Mouse (Mus musculus): ENCODE measurements around the gene Pik3r5. TPM values are rescaled to one million over a fixed set of nuclear protein-coding genes. Genes with fewer than 3 reads are reported as not detected.

Pik3r5 gene
- polyA plus RNA-seq, 1 experiment from 2014 or later, result 0.24 TPM

GRCm38 (mm10) chr11:68536026-68536425 lies 104.1 kb downstream of the Pik3r5 start:
- DNase-seq (ENCODE audit: low spot score), result no peak
- Histone ChIP-seq H3K9me3 (ENCODE audit: control insufficient read depth, low read length) (no peaks in the 10 kb centered on the region), H3K27me3 (ENCODE audit: control insufficient read depth, insufficient read depth, low read length) (no peaks in the 10 kb centered on the region), H3K36me3 (ENCODE audit: control insufficient read depth, insufficient read depth, low read length) (no peaks in the 10 kb centered on the region), H3K4me1 (replicated peaks; ENCODE audit: control insufficient read depth, insufficient read depth) (no peaks in the 10 kb centered on the region; the same call in 1 of the 2 replicates), H3K9ac (ENCODE audit: low read length) (no peak overlapping the region), H3K27ac (replicated peaks) (no peak overlapping the region), H3K4me2 (replicated peaks; ENCODE audit: low read depth) (no peak overlapping the region), H3K4me3 (ENCODE audit: low read depth, low read length) (no peak overlapping the region)
- no peak for ATAC-seq (ENCODE audit: low FRiP score, low TSS enrichment)
- no peak for TF ChIP-seq EP300 (optimal IDR thresholded peaks at IDR 0.05)
- no peak for TF ChIP-seq CTCF (IDR thresholded peaks at IDR 0.05; ENCODE audit: low read depth)
- WGBS, result 65% methylated on average over 4 of the region's 4 CpGs

GRCm38 (mm10) chr11:68536465-68536864 lies 104.5 kb downstream of the Pik3r5 start:
- no peaks in the 10 kb centered on the region; the same call in 1 of the 2 replicates for H3K4me1 ChIP-seq (replicated peaks; ENCODE audit: control insufficient read depth, insufficient read depth)
- no peak overlapping the region for H3K4me3 ChIP-seq (ENCODE audit: low read depth, low read length)
- H3K9ac ChIP-seq (ENCODE audit: low read length), result no peak overlapping the region
- H3K27ac ChIP-seq (replicated peaks), result no peak overlapping the region
- no peak overlapping the region for H3K4me2 ChIP-seq (replicated peaks; ENCODE audit: low read depth)
- TF ChIP-seq EP300 (optimal IDR thresholded peaks at IDR 0.05) (no peak), CTCF (IDR thresholded peaks at IDR 0.05; ENCODE audit: low read depth) (no peak)
- H3K27me3 ChIP-seq (ENCODE audit: control insufficient read depth, insufficient read depth, low read length), result no peaks in the 10 kb centered on the region
- H3K9me3 ChIP-seq (ENCODE audit: control insufficient read depth, low read length), result no peaks in the 10 kb centered on the region
- no peaks in the 10 kb centered on the region for H3K36me3 ChIP-seq (ENCODE audit: control insufficient read depth, insufficient read depth, low read length)
- DNase-seq (ENCODE audit: low spot score), result peak; percentile 36
- 26% methylated on average over 4 of the region's 4 CpGs for WGBS
- ATAC-seq (ENCODE audit: low FRiP score, low TSS enrichment), result no peak

DNA sequence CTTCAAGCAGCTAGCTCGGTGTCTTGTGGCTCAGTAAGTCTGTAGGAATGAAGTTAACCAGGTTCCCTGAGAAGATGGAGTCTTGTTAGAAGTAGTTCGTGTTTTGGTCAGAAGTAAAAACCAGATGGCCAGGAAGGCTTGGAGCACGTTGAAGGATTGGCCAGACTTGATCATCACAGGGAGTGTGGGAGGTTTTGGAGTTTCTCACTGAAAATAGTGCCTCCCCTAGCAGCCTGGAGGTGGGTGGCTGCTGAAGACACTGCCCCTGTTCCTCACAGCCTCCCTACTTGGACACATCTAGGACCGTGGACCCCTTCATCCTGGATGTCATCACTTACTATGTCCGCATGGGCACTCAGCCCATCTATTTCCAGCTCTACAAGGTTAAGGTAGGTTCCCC lies 107.7 kb downstream of the Pik3r5 start:
- H3K36me3 ChIP-seq (ENCODE audit: control insufficient read depth, insufficient read depth, low read length), result no peaks in the 10 kb centered on the region
- WGBS, result 55% methylated on average over 5 of the region's 5 CpGs
- no peak for TF ChIP-seq CTCF (IDR thresholded peaks at IDR 0.05; ENCODE audit: low read depth)
- TF ChIP-seq EP300 (optimal IDR thresholded peaks at IDR 0.05), result no peak
- no peaks in the 10 kb centered on the region for H3K9me3 ChIP-seq (ENCODE audit: control insufficient read depth, low read length)
- no peak overlapping the region for H3K4me2 ChIP-seq (replicated peaks; ENCODE audit: low read depth)
- H3K27me3 ChIP-seq (ENCODE audit: control insufficient read depth, insufficient read depth, low read length), result no peaks in the 10 kb centered on the region
- no peaks in the 10 kb centered on the region for H3K4me1 ChIP-seq (replicated peaks; ENCODE audit: control insufficient read depth, insufficient read depth)
- ATAC-seq (ENCODE audit: low FRiP score, low TSS enrichment), result no peak
- no peak overlapping the region for H3K9ac ChIP-seq (ENCODE audit: low read length)
- H3K27ac ChIP-seq (replicated peaks), result no peak overlapping the region
- no peak overlapping the region for H3K4me3 ChIP-seq (ENCODE audit: low read depth, low read length)
- DNase-seq (ENCODE audit: low spot score), result no peak

DNA sequence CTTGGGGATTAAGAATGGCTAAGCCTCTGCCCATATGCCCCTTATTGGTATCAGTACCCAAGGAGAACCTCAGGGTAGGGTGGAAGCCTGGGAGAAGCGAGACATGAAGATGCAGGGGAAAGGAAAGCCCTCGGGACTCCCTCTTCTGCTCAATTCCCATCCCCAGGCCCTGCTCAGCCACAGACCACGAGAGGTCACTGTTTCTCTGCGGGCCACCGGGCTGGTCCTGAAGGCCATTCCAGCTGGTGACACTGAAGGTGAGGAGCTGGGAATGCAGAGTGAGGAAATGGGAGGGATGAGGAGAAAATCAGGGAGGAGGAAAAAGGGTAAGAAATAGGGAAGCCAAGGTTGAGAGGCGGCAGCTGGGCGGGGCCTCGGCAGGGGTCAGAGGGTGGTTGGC lies 112.6 kb downstream of the Pik3r5 start:
- Histone ChIP-seq H3K4me1 (replicated peaks; ENCODE audit: control insufficient read depth, insufficient read depth) (no peaks in the 10 kb centered on the region), H3K9me3 (ENCODE audit: control insufficient read depth, low read length) (no peaks in the 10 kb centered on the region), H3K36me3 (ENCODE audit: control insufficient read depth, insufficient read depth, low read length) (no peaks in the 10 kb centered on the region), H3K27ac (replicated peaks) (no peak overlapping the region), H3K4me3 (ENCODE audit: low read depth, low read length) (no peak overlapping the region), H3K4me2 (replicated peaks; ENCODE audit: low read depth) (no peak overlapping the region), H3K27me3 (ENCODE audit: control insufficient read depth, insufficient read depth, low read length) (no peaks in the 10 kb centered on the region), H3K9ac (ENCODE audit: low read length) (no peak overlapping the region)
- peak; percentile 84 for TF ChIP-seq CTCF (IDR thresholded peaks at IDR 0.05; ENCODE audit: low read depth)
- TF ChIP-seq EP300 (optimal IDR thresholded peaks at IDR 0.05), result no peak
- ATAC-seq (ENCODE audit: low FRiP score, low TSS enrichment) (no peak), DNase-seq (ENCODE audit: low spot score) (peak; percentile 58)
- 20% methylated on average over 8 of the region's 8 CpGs for WGBS

DNA sequence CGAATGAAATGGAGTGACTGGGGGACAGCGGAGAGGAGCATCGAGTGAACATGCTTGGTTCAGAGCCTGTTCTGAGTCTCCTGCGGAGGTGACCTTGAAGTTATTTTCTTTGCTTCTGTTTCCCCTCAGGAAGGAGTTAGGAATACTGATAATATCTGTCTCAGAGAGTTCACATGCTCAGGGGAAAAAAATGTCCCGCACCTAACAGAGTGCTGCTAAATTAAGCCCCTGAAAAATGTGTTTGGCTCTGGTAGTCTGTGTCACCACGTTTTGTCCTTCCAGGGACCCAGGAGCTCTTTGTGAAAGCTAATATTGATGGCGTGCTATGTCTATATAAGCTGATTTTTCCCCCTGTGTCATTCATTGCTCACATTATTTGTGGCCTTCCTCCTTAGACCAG lies 113.3 kb downstream of the Pik3r5 start:
- WGBS, result 45% methylated on average over 7 of the region's 7 CpGs

GRCm38 (mm10) chr11:68545682-68546222 lies 113.8 kb downstream of the Pik3r5 start:
- Histone ChIP-seq H3K36me3 (ENCODE audit: control insufficient read depth, insufficient read depth, low read length) (no peaks in the 10 kb centered on the region), H3K4me2 (replicated peaks; ENCODE audit: low read depth) (no peak overlapping the region), H3K9me3 (ENCODE audit: control insufficient read depth, low read length) (no peaks in the 10 kb centered on the region), H3K27me3 (ENCODE audit: control insufficient read depth, insufficient read depth, low read length) (no peaks in the 10 kb centered on the region), H3K27ac (replicated peaks) (no peak overlapping the region), H3K4me1 (replicated peaks; ENCODE audit: control insufficient read depth, insufficient read depth) (no peaks in the 10 kb centered on the region), H3K4me3 (ENCODE audit: low read depth, low read length) (no peak overlapping the region), H3K9ac (ENCODE audit: low read length) (no peak overlapping the region)
- WGBS, result 81% methylated on average over 8 of the region's 8 CpGs
- DNase-seq (ENCODE audit: low spot score) (no peak), ATAC-seq (ENCODE audit: low FRiP score, low TSS enrichment) (no peak)
- TF ChIP-seq CTCF (IDR thresholded peaks at IDR 0.05; ENCODE audit: low read depth) (no peak), EP300 (optimal IDR thresholded peaks at IDR 0.05) (no peak)

More for the DNA sequence above, 113.3 kb downstream of the Pik3r5 start:
- H3K9ac ChIP-seq (ENCODE audit: low read length), result no peak overlapping the region
- H3K4me3 ChIP-seq (ENCODE audit: low read depth, low read length), result no peak overlapping the region
- no peaks in the 10 kb centered on the region for H3K36me3 ChIP-seq (ENCODE audit: control insufficient read depth, insufficient read depth, low read length)
- TF ChIP-seq CTCF (IDR thresholded peaks at IDR 0.05; ENCODE audit: low read depth) (no peak), EP300 (optimal IDR thresholded peaks at IDR 0.05) (no peak)
- no peak overlapping the region for H3K27ac ChIP-seq (replicated peaks)
- no peak for ATAC-seq (ENCODE audit: low FRiP score, low TSS enrichment)
- DNase-seq (ENCODE audit: low spot score), result no peak
- H3K27me3 ChIP-seq (ENCODE audit: control insufficient read depth, insufficient read depth, low read length), result no peaks in the 10 kb centered on the region
- H3K9me3 ChIP-seq (ENCODE audit: control insufficient read depth, low read length), result no peaks in the 10 kb centered on the region
- no peaks in the 10 kb centered on the region for H3K4me1 ChIP-seq (replicated peaks; ENCODE audit: control insufficient read depth, insufficient read depth)
- no peak overlapping the region for H3K4me2 ChIP-seq (replicated peaks; ENCODE audit: low read depth)

Other genes starting within 250 kb of the Pik3r5 start
- 7.4 and 8.5 TPM in 2 replicates for gene Ntn1, start 31.3 kb upstream of the Pik3r5 start, polyA plus RNA-seq (2015; fragmentation: Nextera tagmentation; extraction: Ambion mirVana)
- gene Pik3r6, start 70.9 kb downstream of the Pik3r5 start, polyA plus RNA-seq (2015; fragmentation: Nextera tagmentation; extraction: Ambion mirVana), result 1.3 and 1.8 TPM in 2 replicates
- gene Mfsd6l, start 124.1 kb downstream of the Pik3r5 start, polyA plus RNA-seq (2015; fragmentation: Nextera tagmentation; extraction: Ambion mirVana), result 3.7 and 3.9 TPM in 2 replicates
- not detected in 2 replicates for gene Ccdc42, start 154.9 kb downstream of the Pik3r5 start, polyA plus RNA-seq (2015; fragmentation: Nextera tagmentation; extraction: Ambion mirVana)

Measured in stomach, postnatal 0 days (tissue).